Mouse (Mus musculus) gonadal fat pad, adult 2 months (tissue): ENCODE results near the gene Pld4. TPM values are rescaled to one million over a fixed set of nuclear protein-coding genes. Genes with fewer than 3 reads are reported as not detected.

ENCODE experiments used
- DNase-seq: peaks from one replicate; pipeline ENCODE4 v3.0.0-alpha.2; 2012; ENCODE audit warnings: low read depth
- polyA plus RNA-seq: library from polyadenylated mRNA; depleted of rRNA; stranded (reverse); fragments of >200 nt; gene quantifications from 2 replicates; pipeline ENCODE4 v1.2.3, GENCODE M21; 2012; rRNA removed

Gene Pld4
- 53.6 and 55.4 TPM in 2 replicates for polyA plus RNA-seq

- DNase-seq: no peak
Observed at GRCm38 (mm10) chr12:112760154-112760926, at the start of gene Pld4. Gene Pld4 (plus strand): TSS chr12:112760655.

GRCm38 (mm10) chr12:112713984-112714383 lies 46.5 kb upstream of the Pld4 start:
- no peak for DNase-seq

GRCm38 (mm10) chr12:112717140-112717539 lies 43.3 kb upstream of the Pld4 start:
- no peak for DNase-seq

- DNase-seq: no peak
Observed at GRCm38 (mm10) chr12:112718995-112719394, 41.5 kb upstream of the Pld4 start.

GRCm38 (mm10) chr12:112720216-112720615 lies 40.2 kb upstream of the Pld4 start, which contains the start of gene Cep170b:
Gene Cep170b (plus strand): TSS chr12:112720455.
- no peak for DNase-seq

- DNase-seq: no peak
Observed at GRCm38 (mm10) chr12:112720890-112721423, 39.5 kb upstream of the Pld4 start.

- no peak for DNase-seq
Observed at GRCm38 (mm10) chr12:112721424-112722239, 38.8 kb upstream of the Pld4 start.

- no peak for DNase-seq
Observed at GRCm38 (mm10) chr12:112722240-112723027, 38.0 kb upstream of the Pld4 start.

GRCm38 (mm10) chr12:112723028-112723330 lies 37.5 kb upstream of the Pld4 start:
- DNase-seq: no peak

GRCm38 (mm10) chr12:112723445-112723844 lies 37.0 kb upstream of the Pld4 start:
- no peak for DNase-seq

GRCm38 (mm10) chr12:112724077-112724805 lies 36.2 kb upstream of the Pld4 start:
- DNase-seq: no peak

- DNase-seq: no peak
Observed at GRCm38 (mm10) chr12:112727801-112728200, 32.7 kb upstream of the Pld4 start.

- no peak for DNase-seq
Observed at GRCm38 (mm10) chr12:112730808-112731207, 29.6 kb upstream of the Pld4 start.

GRCm38 (mm10) chr12:112732591-112732990 lies 27.9 kb upstream of the Pld4 start:
- DNase-seq: no peak

GRCm38 (mm10) chr12:112734108-112734820 lies 26.2 kb upstream of the Pld4 start:
- DNase-seq: no peak

GRCm38 (mm10) chr12:112734881-112735655 lies 25.4 kb upstream of the Pld4 start:
- no peak for DNase-seq

GRCm38 (mm10) chr12:112735896-112736635 lies 24.4 kb upstream of the Pld4 start:
- DNase-seq: no peak

GRCm38 (mm10) chr12:112736636-112736925 lies 23.9 kb upstream of the Pld4 start:
- DNase-seq: no peak

GRCm38 (mm10) chr12:112737081-112737480 lies 23.4 kb upstream of the Pld4 start:
- DNase-seq: no peak
